In genomic region chr7:142441585-142441984, GRCm38 (mm10) we compare ENCODE assay signal across 10 mouse cellular contexts. TPM values are rescaled to one million over a fixed set of nuclear protein-coding genes. Genes with fewer than 3 reads are reported as not detected.
A peak's percentile ranks its signal among the peaks of the same experiment; 100 is the strongest.
DNase-seq lines count a peak whose midpoint lies in the region; ATAC-seq and TF ChIP-seq lines count a peak whose summit lies in the region.
"Had no signal": no experiment of that assay in that cellular context is flagged by ENCODE, and none has a peak within 500 bp of the region (broad histone marks: within the 10 kb centered on the region; RNA-seq: fewer than 3 reads in every experiment).

TSS of gene Tnni2 (plus strand) at chr7:142441808.

- H3K27me3 ChIP-seq in kidney, adult 2 months (replicated peaks; ENCODE audit: control insufficient read depth, insufficient read depth, low read length): no peaks in the 10 kb centered on the region
- peaks cover 63% of the 10 kb centered on the region for H3K27me3 ChIP-seq in E14TG2a.4 (ENCODE audit: insufficient read depth, low read length)
- H3K27me3 ChIP-seq in embryonic facial prominence, embryonic 11.5 days (ENCODE audit: control insufficient read depth, insufficient read depth, low read length): no peaks in the 10 kb centered on the region
- H3K27me3 ChIP-seq in limb, embryonic 14.5 days (ENCODE audit: control insufficient read depth, insufficient read depth, low read length): no peaks in the 10 kb centered on the region
- H3K27me3 ChIP-seq in forebrain, postnatal 0 days (ENCODE audit: insufficient read depth, low read length): no peaks in the 10 kb centered on the region
- H3K27me3 ChIP-seq: forebrain, embryonic 15.5 days; neural tube, embryonic 13.5 days had no signal

- H3K4me3 ChIP-seq in kidney, adult 2 months (ENCODE audit: insufficient read depth, low read depth, low read length): no peak within 1 kb of the TSS
- H3K4me3 ChIP-seq in E14TG2a.4 (replicated peaks; ENCODE audit: low read length): 0 out of 2 replicates have a peak within 1 kb of the TSS, but pooled peaks have one; percentile 1
- no peak within 1 kb of the TSS for H3K4me3 ChIP-seq in embryonic facial prominence, embryonic 11.5 days (ENCODE audit: low read depth, low read length)
- H3K4me3 ChIP-seq in limb, embryonic 14.5 days (replicated peaks; ENCODE audit: low read length): no peak within 1 kb of the TSS
- no peak within 1 kb of the TSS for H3K4me3 ChIP-seq in forebrain, postnatal 0 days (ENCODE audit: low read depth, low read length)
- H3K4me3 ChIP-seq: forebrain, embryonic 15.5 days; neural tube, embryonic 13.5 days had no signal

- no peaks in the 10 kb centered on the region for H3K9me3 ChIP-seq in E14TG2a.4 (ENCODE audit: low read length)
- no peaks in the 10 kb centered on the region for H3K9me3 ChIP-seq in embryonic facial prominence, embryonic 11.5 days (replicated peaks; ENCODE audit: control insufficient read depth, low read length)
- H3K9me3 ChIP-seq in limb, embryonic 14.5 days (ENCODE audit: control insufficient read depth, low read length): no peaks in the 10 kb centered on the region
- no peaks in the 10 kb centered on the region for H3K9me3 ChIP-seq in forebrain, postnatal 0 days (ENCODE audit: low read length)
- H3K9me3 ChIP-seq: forebrain, embryonic 15.5 days; neural tube, embryonic 13.5 days had no signal

- no peak within 1 kb of the TSS for H3K4me2 ChIP-seq in embryonic facial prominence, embryonic 11.5 days (ENCODE audit: low read depth, low read length)
- H3K4me2 ChIP-seq in limb, embryonic 14.5 days (replicated peaks; ENCODE audit: low read depth, low read length, severe bottlenecking): no peak within 1 kb of the TSS
- H3K4me2 ChIP-seq in forebrain, postnatal 0 days (ENCODE audit: low read depth): no peak within 1 kb of the TSS
- H3K4me2 ChIP-seq: forebrain, embryonic 15.5 days; neural tube, embryonic 13.5 days had no signal

- no peak for TF ChIP-seq CTCF in kidney, adult 2 months (conservative IDR thresholded peaks at IDR 0.05; ENCODE audit: insufficient read depth, insufficient read length, low read depth, low read length)
- TF ChIP-seq CTCF in E14TG2a.4 (conservative IDR thresholded peaks at IDR 0.05; ENCODE audit: low read length): no peak
- TF ChIP-seq CTCF in forebrain, postnatal 0 days (IDR thresholded peaks at IDR 0.05; ENCODE audit: low read depth): no peak

- WGBS in kidney, adult 2 months: 80% methylated on average over 9 of the region's 9 CpGs
- WGBS in embryonic facial prominence, embryonic 11.5 days: 78% methylated on average over 9 of the region's 9 CpGs
- WGBS in limb, embryonic 14.5 days: 77% methylated on average over 9 of the region's 9 CpGs
- WGBS in forebrain, postnatal 0 days: 82% methylated on average over 9 of the region's 9 CpGs

- no peaks in the 10 kb centered on the region for H3K36me3 ChIP-seq in kidney, adult 2 months (ENCODE audit: control insufficient read depth, insufficient read depth, low read length)
- H3K36me3 ChIP-seq in E14TG2a.4 (ENCODE audit: insufficient read depth, low read length): no peaks in the 10 kb centered on the region
- H3K36me3 ChIP-seq in embryonic facial prominence, embryonic 11.5 days (replicated peaks; ENCODE audit: control insufficient read depth, insufficient read depth, low read depth, low read length): no peaks in the 10 kb centered on the region
- H3K36me3 ChIP-seq in limb, embryonic 14.5 days (ENCODE audit: control insufficient read depth, insufficient read depth, low read length): no peaks in the 10 kb centered on the region
- H3K36me3 ChIP-seq in forebrain, postnatal 0 days (ENCODE audit: insufficient read depth): no peaks in the 10 kb centered on the region
- H3K36me3 ChIP-seq: forebrain, embryonic 15.5 days; neural tube, embryonic 13.5 days had no signal

- DNase-seq in kidney, adult 2 months: no peak
- DNase-seq in kidney, adult 9 months: no peak
- DNase-seq in embryonic facial prominence, embryonic 11.5 days (ENCODE audit: low spot score): no peak
- DNase-seq in limb, embryonic 14.5 days (ENCODE audit: low spot score): no peak
- no peak for DNase-seq in ovary, postnatal 10 days (ENCODE audit: low spot score)
- no peak for DNase-seq in left cerebral cortex, postnatal 25 days (ENCODE audit: low spot score in 2 of 2)
- no peak for DNase-seq in forebrain, postnatal 0 days

- H3K9ac ChIP-seq in embryonic facial prominence, embryonic 11.5 days (replicated peaks; ENCODE audit: low read length): peak within 1 kb of the TSS; percentile 18; the same call in 1 of the 2 replicates
- peak within 1 kb of the TSS; percentile 2; the same call in 1 of the 2 replicates for H3K9ac ChIP-seq in limb, embryonic 14.5 days (ENCODE audit: low read depth, low read length, severe bottlenecking)
- H3K9ac ChIP-seq in forebrain, postnatal 0 days: no peak within 1 kb of the TSS
- H3K9ac ChIP-seq: forebrain, embryonic 15.5 days; neural tube, embryonic 13.5 days had no signal

- H3K4me1 ChIP-seq in kidney, adult 2 months (ENCODE audit: control insufficient read depth, insufficient read depth, low read length): no peaks in the 10 kb centered on the region
- peaks cover 13% of the 10 kb centered on the region for H3K4me1 ChIP-seq in E14TG2a.4 (replicated peaks; ENCODE audit: low read depth, low read length)
- H3K4me1 ChIP-seq in embryonic facial prominence, embryonic 11.5 days (ENCODE audit: control insufficient read depth, insufficient read depth, low read length): peaks cover 3% of the 10 kb centered on the region
- H3K4me1 ChIP-seq in limb, embryonic 14.5 days (ENCODE audit: control insufficient read depth, insufficient read depth, low read length): peaks cover 25% of the 10 kb centered on the region
- H3K4me1 ChIP-seq in forebrain, postnatal 0 days (ENCODE audit: insufficient read depth): no peaks in the 10 kb centered on the region
- H3K4me1 ChIP-seq: forebrain, embryonic 15.5 days had no signal

- no peak for TF ChIP-seq POLR2A in kidney, adult 2 months (IDR thresholded peaks at IDR 0.05; ENCODE audit: low read depth, low read length)
- TF ChIP-seq POLR2A in limb, embryonic 14.5 days (IDR thresholded peaks at IDR 0.05; ENCODE audit: borderline replicate concordance, extremely low read depth, insufficient read depth, insufficient read length): no peak

- intact Hi-C loops in left cerebral cortex, postnatal 25 days (cut with DNase I): loop anchor here (2.0 to 5.0 kb wide), 3 partner anchors 55 to 231 kb away; no protein-coding TSS in a partner anchor

- ATAC-seq in embryonic facial prominence, embryonic 11.5 days (replicated peaks; ENCODE audit: insufficient number of reproducible peaks, low FRiP score, low TSS enrichment, low read depth): no peak
- ATAC-seq in limb, embryonic 14.5 days (ENCODE audit: low FRiP score, low read depth): no peak
- ATAC-seq in forebrain, postnatal 0 days: no peak

- no peak within 1 kb of the TSS for H3K27ac ChIP-seq in kidney, adult 2 months (ENCODE audit: insufficient read depth, low read depth, low read length)
- peak within 1 kb of the TSS; percentile 31; the same call in 1 of the 2 replicates for H3K27ac ChIP-seq in embryonic facial prominence, embryonic 11.5 days (replicated peaks; ENCODE audit: low read depth, low read length)
- peak within 1 kb of the TSS; percentile 40 for H3K27ac ChIP-seq in limb, embryonic 14.5 days (replicated peaks; ENCODE audit: low read depth, low read length)
- H3K27ac ChIP-seq in forebrain, postnatal 0 days (ENCODE audit: low read depth, low read length): no peak within 1 kb of the TSS
- H3K27ac ChIP-seq: forebrain, embryonic 15.5 days; neural tube, embryonic 13.5 days had no signal

RNA-seq across cellular contexts. Expression of gene Tnni2, which starts in this region (rescaled TPM):
- 0.54 and 103 TPM in 2 replicates for polyA plus RNA-seq in kidney, adult 2 months (2012; rRNA removed)
- polyA plus RNA-seq in embryonic facial prominence, embryonic 11.5 days (2014; fragmentation: Nextera tagmentation; extraction: Ambion mirVana): 1.4 and 2.7 TPM in 2 replicates
- 60.8 and 156 TPM in 2 replicates for polyA plus RNA-seq in limb, embryonic 14.5 days (2012; rRNA removed)
- polyA plus RNA-seq in limb, embryonic 14.5 days (2014; fragmentation: Nextera tagmentation; extraction: Ambion mirVana): 76.8 and 134 TPM in 2 replicates
- total RNA-seq in left cerebral cortex, postnatal 25 days (2021): not detected
- 0.33 and 2.8 TPM in 2 replicates for total RNA-seq in forebrain, postnatal 0 days (2014; rRNA removed)
- polyA plus RNA-seq in forebrain, postnatal 0 days (2015; fragmentation: Nextera tagmentation; extraction: Ambion mirVana): 0.21 and 1.5 TPM in 2 replicates

Comparison
In these comparisons a context has a peak if more than half of its experiments do, and no peak if none do; other contexts are left out.
1. H3K27ac ChIP-seq: peak in embryonic facial prominence, embryonic 11.5 days (single experiment) and limb, embryonic 14.5 days (single experiment); none in kidney, adult 2 months (single experiment) and forebrain, postnatal 0 days (single experiment).